Mouse (Mus musculus) G1E (cell line): ENCODE results near the gene Rps10.

Experiments
- CTCF ChIP-seq: IDR thresholded peaks from 2 replicates; pipeline ENCODE4 v1.5.1; 2012; ENCODE audit warnings: low read depth, low read length, inconsistent platforms, mixed read lengths
- GATA1 ChIP-seq: IDR thresholded peaks from 2 replicates; pipeline ENCODE4 v1.6.1; 2012; ENCODE audit warnings: borderline replicate concordance, low read length, inconsistent platforms, mixed read lengths
- TAL1 ChIP-seq: conservative IDR thresholded peaks from 2 replicates; pipeline ENCODE4 v1.6.1; 2012; ENCODE audit warnings: low read depth, low read length, inconsistent platforms, mixed read lengths

- TF ChIP-seq CTCF, result no peak
- no peak for TF ChIP-seq TAL1
- no peak for TF ChIP-seq GATA1
Measured at GRCm38 (mm10) chr17:27588231-27588630, 48.2 kb downstream of the Rps10 start.
